Mouse (Mus musculus) heart, postnatal 36 days (tissue): Measurements from ENCODE around the gene Hs6st1. TPM values are rescaled to one million over a fixed set of nuclear protein-coding genes. Genes with fewer than 3 reads are reported as not detected.
A peak's percentile ranks its signal among the peaks of the same experiment; 100 is the strongest.

Experiments used
- DNase-seq, 2 experiments: peaks; one replicate each; pipeline ENCODE4 v3.0.0; 2021 to 2022
- intact Hi-C: fragments of 180-260 bp; cut with DNase I; formaldehyde crosslinking; loops from one replicate; pipeline ENCODE4 v1.15.1; 2025
- microRNA-seq, 2 experiments: library from miRNA; unstranded; fragments of <30 nt; microRNA quantifications; one replicate each; pipeline ENCODE4 v1.2.0; 2021; ENCODE audit warnings: borderline number of aligned reads in 2 of 2
- total RNA-seq, 2 experiments: library from RNA; stranded (reverse); gene quantifications; 2 replicates each; pipeline ENCODE4 v1.2.3; 2021

Hs6st1 gene
- total RNA-seq, 2 experiments from 2014 or later = 21.3 to 23.1 TPM

- intact Hi-C loops = no loop called here
- DNase-seq = no peak
These were observed 50.8 kb downstream of the Hs6st1 start for GRCm38 (mm10) chr1:36118958-36119357.

GRCm38 (mm10) chr1:36119426-36119825 is 51.2 kb downstream of the Hs6st1 start:
- intact Hi-C loops = no loop called here
- DNase-seq = no peak

GRCm38 (mm10) chr1:36121172-36121571 is 53.0 kb downstream of the Hs6st1 start:
- intact Hi-C loops = no loop called here
- DNase-seq = no peak

GRCm38 (mm10) chr1:36125076-36125475 is 56.9 kb downstream of the Hs6st1 start:
- DNase-seq = no peak
- intact Hi-C loops = no loop called here

- DNase-seq = peak in 1 of 2 experiments; percentile 16
- intact Hi-C loops = no loop called here
These were observed 60.9 kb downstream of the Hs6st1 start for GRCm38 (mm10) chr1:36129126-36129525.

- DNase-seq = no peak
- intact Hi-C loops = loop anchor here (10.0 kb wide), 3 partner anchors 195 to 1235 kb away; no protein-coding TSS in a partner anchor
These were observed 61.7 kb downstream of the Hs6st1 start for GRCm38 (mm10) chr1:36129881-36130280.

- no peak for DNase-seq
- intact Hi-C loops = loop anchor here (10.0 kb wide), 3 partner anchors 196 to 1236 kb away; no protein-coding TSS in a partner anchor
These were observed 62.3 kb downstream of the Hs6st1 start for GRCm38 (mm10) chr1:36130307-36131035.

GRCm38 (mm10) chr1:36131154-36131553 is 63.0 kb downstream of the Hs6st1 start:
- intact Hi-C loops = loop anchor here (10.0 kb wide), 3 partner anchors 196 to 1236 kb away; no protein-coding TSS in a partner anchor
- DNase-seq = no peak

- no peak for DNase-seq
- intact Hi-C loops = loop anchor here (10.0 kb wide), 3 partner anchors 197 to 1237 kb away; no protein-coding TSS in a partner anchor
These were observed 63.6 kb downstream of the Hs6st1 start for GRCm38 (mm10) chr1:36131766-36132165.

GRCm38 (mm10) chr1:36132211-36132610 is 64.0 kb downstream of the Hs6st1 start:
- intact Hi-C loops = loop anchor here (10.0 kb wide), 3 partner anchors 197 to 1237 kb away; no protein-coding TSS in a partner anchor
- DNase-seq = no peak

GRCm38 (mm10) chr1:36133041-36133440 is 64.8 kb downstream of the Hs6st1 start:
- DNase-seq = no peak
- intact Hi-C loops = loop anchor here (10.0 kb wide), 3 partner anchors 198 to 1238 kb away; no protein-coding TSS in a partner anchor

- intact Hi-C loops = loop anchor here (2.0 to 10.0 kb wide), 5 partner anchors 65 to 1239 kb away; partner anchors contain the start of gene Hs6st1
- no peak for DNase-seq
These were observed 65.4 kb downstream of the Hs6st1 start for GRCm38 (mm10) chr1:36133647-36134046.

- peak; percentile 77 to 87 for DNase-seq
- intact Hi-C loops = loop anchor here (2.0 to 10.0 kb wide), 5 partner anchors 66 to 1240 kb away; partner anchors contain the start of gene Hs6st1
These were observed 66.4 kb downstream of the Hs6st1 start for GRCm38 (mm10) chr1:36134584-36134983.

- intact Hi-C loops = no loop called here
- DNase-seq = no peak
These were observed 72.1 kb downstream of the Hs6st1 start for GRCm38 (mm10) chr1:36140311-36140710.

GRCm38 (mm10) chr1:36145050-36145449 is 76.8 kb downstream of the Hs6st1 start:
- peak in 1 of 2 experiments; percentile 41 for DNase-seq
- intact Hi-C loops = loop anchor here (2.0 to 5.0 kb wide), 2 partner anchors 107 to 134 kb away; no protein-coding TSS in a partner anchor

- no peak for DNase-seq
- intact Hi-C loops = loop anchor here (5.0 kb wide), 1 partner anchor 103 kb away; no protein-coding TSS in a partner anchor
These were observed 80.6 kb downstream of the Hs6st1 start for GRCm38 (mm10) chr1:36148809-36149208.

- intact Hi-C loops = loop anchor here (5.0 kb wide), 1 partner anchor 103 kb away; no protein-coding TSS in a partner anchor
- no peak for DNase-seq
These were observed 81.2 kb downstream of the Hs6st1 start for GRCm38 (mm10) chr1:36149411-36149810.

Small RNA genes within 50 kb of the gene (microRNA-seq; reads per million reads assigned to microRNA genes)
- 1.4 to 3.4 reads per million in 2 experiments for gene Mir6897

Other genes with a start within 250 kb of the Hs6st1 start
- gene Uggt1, start 176.3 kb downstream of the Hs6st1 start, total RNA-seq = 10 to 100 TPM; 29.2 to 31.2 TPM
- 1 to 10 TPM; 3.6 to 3.9 TPM for gene Neurl3, start 206.3 kb downstream of the Hs6st1 start, total RNA-seq
- 10 to 100 TPM; 10.4 to 15.1 TPM for gene Arid5a, start 239.3 kb downstream of the Hs6st1 start, total RNA-seq